Mouse (Mus musculus) yolk sac, embryonic 10.5 days (tissue): ENCODE data around the gene Ckm.

Experiments
- DNase-seq: peaks from one replicate; pipeline ENCODE4 v3.0.0-alpha.2; 2017; ENCODE audit warnings: low spot score

The Ckm gene

GRCm38 (mm10) chr7:19388699-19389413, 15.7 kb upstream of the Ckm start:
- DNase-seq = no peak

- no peak for DNase-seq
Measured at GRCm38 (mm10) chr7:19394484-19394883, 10.1 kb upstream of the Ckm start.

- peak; percentile 17 for DNase-seq
Measured at GRCm38 (mm10) chr7:19399496-19400280, 4.9 kb upstream of the Ckm start.

DNA sequence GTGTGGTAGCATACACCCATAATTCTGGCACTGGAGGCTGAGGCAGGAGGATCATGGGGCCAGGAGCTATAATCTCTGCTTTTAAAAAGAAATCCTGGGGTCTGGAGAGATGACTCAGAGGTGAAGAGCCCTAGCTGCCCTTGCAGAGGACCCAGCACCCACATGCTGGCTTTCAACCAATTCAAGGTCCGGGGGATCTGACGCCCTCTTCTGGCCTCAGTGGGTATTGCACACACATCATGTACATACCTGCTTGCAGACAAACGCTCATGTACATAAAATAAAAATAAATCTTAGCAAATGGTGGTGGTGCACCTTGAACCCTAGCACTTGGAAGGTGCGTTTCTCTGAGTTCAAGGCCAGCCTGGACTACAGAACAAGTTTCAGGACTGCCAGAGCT, 3.6 kb upstream of the Ckm start:
- no peak for DNase-seq

- no peak for DNase-seq
Measured at GRCm38 (mm10) chr7:19402535-19403112, 2.0 kb upstream of the Ckm start.

DNA sequence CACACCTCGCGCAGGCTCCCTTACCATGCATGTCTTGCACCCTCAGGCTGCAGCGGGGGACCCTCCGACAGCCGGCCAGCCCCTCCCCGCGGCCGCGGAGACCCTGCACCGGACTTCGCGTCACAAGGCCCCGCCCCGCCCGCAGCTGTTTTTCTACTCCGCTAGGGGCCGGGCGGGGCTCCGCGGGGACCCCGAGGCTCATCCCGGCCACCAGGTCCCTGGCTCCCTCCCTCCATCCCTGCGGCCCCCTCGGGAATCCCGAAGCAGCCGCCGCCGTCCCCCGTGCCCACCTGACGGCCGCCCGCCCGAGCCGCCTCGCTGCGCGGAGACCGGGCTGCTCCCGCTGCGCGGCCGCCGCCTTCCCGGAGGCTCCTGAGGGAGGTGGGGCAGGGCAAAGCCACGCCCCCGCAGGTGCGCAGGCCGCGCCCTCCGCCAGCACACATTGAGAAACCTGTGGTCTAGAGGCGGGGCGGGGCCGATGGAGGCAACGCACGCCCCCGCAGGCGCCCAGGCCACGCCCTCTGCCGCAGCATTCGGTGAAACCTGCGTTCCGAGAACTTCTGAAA, 762 bp upstream of the Ckm start, which contains the start of gene Klc3:
Gene Klc3, minus strand, starts transcription at position 374 of the 566 bp plus-strand sequence.
- peak; percentile 87 for DNase-seq

GRCm38 (mm10) chr7:19405417-19405816, 841 bp downstream of the Ckm start:
- peak; percentile 74 for DNase-seq

- DNase-seq = no peak
Measured at GRCm38 (mm10) chr7:19409753-19410152, 5.2 kb downstream of the Ckm start.

DNA sequence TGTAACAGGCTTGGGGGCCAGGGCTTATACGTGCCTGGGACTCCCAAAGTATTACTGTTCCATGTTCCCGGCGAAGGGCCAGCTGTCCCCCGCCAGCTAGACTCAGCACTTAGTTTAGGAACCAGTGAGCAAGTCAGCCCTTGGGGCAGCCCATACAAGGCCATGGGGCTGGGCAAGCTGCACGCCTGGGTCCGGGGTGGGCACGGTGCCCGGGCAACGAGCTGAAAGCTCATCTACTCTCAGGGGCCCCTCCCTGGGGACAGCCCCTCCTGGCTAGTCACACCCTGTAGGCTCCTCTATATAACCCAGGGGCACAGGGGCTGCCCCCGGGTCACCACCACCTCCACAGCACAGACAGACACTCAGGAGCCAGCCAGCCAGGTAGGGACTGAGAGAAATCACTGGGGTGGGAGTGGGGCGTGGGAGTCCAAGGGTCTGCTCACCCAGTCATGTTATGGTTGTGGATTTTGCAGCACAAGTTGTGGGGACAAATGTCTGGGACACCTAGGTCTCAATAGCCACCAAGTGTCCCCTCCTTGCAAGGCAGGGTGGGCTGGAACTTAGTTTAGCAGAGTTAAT, 6.3 kb downstream of the Ckm start:
- no peak for DNase-seq

- no peak for DNase-seq
Measured at GRCm38 (mm10) chr7:19411783-19412182, 7.2 kb downstream of the Ckm start.

- no peak for DNase-seq
Measured at GRCm38 (mm10) chr7:19413525-19413924, 8.9 kb downstream of the Ckm start.

DNA sequence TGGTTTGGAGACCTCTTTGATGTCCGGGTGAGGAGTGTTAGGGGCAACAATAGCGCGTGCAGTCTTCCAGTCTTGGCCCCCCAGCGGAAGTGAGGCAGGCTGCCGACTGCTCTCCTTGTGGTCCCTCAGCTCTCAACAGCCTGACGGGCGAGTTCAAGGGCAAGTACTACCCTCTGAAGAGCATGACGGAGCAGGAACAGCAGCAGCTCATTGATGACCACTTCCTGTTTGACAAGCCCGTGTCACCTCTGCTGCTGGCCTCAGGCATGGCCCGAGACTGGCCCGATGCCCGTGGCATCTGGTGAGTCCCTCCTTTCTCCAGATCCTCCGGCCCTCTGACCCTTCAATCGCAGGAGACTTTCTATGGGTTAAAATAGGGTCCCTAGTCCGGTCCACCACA, 12.0 kb downstream of the Ckm start:
- no peak for DNase-seq

DNA sequence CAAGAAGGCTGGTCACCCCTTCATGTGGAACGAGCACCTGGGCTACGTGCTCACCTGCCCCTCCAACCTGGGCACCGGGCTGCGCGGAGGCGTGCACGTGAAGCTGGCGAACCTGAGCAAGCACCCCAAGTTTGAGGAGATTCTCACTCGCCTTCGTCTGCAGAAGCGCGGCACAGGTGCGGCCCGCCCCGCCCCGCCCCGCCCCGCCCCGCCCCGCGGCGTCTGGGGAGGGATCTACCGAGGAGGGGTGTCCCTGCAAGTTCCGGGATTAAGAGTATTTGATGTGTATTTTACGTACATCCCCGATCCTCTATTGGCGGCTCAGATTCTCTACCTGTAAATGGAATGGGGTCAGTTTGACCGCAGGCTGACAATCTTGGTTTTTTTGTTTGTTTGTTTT, 15.5 kb downstream of the Ckm start:
- DNase-seq = no peak

DNA sequence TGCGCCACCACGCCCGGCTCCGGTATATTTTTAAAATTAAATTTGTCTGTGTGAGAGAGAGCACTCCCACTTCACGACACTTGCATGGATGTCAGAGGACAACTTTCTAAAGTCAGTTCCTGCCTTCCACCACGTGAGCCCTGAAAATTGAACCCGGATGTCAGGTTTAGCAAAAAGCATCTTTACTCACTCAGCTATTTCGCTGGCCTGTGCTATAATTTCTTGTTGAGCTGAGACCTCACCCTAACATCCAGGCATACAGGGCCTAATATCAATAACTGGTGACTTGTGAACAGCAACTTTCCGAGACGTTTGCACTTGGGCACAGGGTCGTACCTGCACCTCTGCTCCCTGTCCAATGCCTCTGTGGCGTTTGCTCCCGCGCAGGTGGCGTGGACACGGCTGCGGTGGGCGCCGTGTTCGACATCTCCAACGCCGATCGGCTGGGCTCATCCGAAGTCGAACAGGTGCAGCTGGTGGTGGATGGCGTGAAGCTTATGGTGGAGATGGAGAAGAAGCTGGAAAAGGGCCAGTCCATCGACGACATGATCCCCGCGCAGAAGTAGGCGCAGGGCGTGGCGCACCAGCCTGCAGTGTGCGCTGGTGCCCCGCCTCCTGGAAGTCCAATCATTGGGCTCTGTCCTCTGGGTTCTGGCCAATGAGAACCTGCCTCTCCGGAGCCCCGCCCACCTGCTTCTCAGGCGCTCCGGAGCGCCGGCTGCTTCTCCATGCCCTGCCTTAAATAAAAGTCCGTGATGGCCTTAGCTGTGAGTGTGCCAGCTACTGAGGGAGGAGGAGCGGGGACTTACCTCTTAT, 16.5 kb downstream of the Ckm start:
- DNase-seq = peak; percentile 82

DNA sequence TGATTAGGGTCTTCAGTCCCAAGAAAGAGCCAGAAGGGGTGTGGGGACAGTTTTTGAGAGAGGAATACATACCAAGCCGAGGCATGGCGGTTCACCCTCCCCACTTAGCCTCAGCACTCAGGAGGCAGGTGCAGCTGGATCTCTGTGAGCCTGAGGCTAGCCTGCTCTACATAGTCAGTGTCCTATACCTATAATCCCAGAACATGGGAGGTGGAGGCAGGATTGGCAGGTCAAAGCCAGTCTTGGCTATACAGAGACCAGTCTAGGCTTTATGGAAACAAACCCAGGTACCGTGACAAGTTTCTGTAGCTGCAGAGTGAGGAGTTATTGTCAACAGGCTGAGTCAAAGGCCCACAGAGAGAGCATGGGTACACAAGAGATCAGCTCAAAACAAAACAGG, 18.5 kb downstream of the Ckm start:
- no peak for DNase-seq

- DNase-seq = no peak
Measured at GRCm38 (mm10) chr7:19424051-19424450, 19.5 kb downstream of the Ckm start.

DNA sequence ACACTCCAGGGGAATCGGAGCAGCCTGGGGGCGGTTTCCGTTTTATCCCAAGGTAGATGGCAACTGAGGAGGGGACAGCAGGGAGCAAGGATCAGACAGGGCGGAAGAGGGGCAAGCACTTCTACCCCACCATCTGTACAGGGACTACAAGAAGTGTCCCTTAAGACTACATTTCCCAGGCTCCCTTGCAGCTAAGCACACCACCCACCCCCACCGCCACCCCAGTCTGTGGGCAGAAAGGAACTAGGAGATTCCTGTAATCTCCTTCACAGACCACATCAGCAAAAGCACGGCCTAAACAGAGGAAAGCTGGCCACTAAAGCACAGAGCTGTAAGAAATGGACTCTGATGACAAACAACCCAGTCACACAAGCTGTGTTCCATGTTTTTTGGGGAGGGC, 21.8 kb downstream of the Ckm start:
- DNase-seq = no peak

GRCm38 (mm10) chr7:19426888-19427287, 22.3 kb downstream of the Ckm start:
- no peak for DNase-seq

DNA sequence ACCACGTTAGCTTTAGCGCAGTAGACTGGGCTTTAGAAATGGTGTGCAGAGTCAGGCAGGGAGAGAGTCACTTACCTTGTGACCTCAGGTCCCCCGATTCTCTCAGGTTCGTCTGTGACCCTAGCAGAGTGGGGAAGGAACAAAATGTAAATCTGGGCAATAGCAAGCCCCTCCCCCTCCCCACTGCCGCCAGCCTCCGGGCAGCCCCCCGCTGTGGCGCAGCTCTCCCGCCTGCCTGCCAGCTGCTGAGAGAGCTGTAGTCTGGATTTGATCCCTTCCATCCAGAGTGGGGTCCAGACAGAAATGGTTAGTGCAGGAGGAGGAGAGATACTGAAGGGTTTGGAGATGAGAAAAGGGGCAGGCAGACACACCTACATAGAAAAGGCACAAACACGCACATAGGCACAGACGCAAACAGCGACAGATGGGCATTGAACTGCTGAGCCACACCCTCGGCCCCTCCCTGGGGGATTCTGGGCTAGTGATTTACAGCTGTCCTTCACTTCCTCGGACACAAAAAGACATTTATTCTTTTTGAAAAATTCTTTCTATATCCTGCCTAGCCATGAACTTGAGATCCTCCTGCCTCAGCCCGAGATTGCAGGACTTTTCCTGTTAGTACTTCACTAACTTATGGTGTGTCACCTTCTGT, 23.5 kb downstream of the Ckm start:
- DNase-seq = no peak

DNA sequence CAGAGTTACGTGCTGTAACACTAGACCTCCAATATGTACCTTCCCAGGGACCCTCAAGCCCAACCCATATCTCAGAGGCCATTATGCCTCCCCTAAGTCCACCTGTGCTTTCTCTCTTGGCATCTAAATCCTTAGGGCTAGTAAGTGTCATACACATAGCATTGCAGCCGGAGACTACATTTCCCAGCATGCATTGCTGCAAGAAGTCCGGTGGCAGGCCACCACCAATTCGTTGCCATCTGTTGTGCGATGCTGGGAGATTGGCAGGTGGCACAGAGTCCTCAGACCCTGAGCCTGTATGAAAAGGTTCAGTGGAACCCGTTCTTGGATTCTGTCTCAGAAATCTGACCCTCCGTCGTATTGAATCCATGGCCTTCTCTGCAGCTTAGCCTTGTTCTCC, 25.1 kb downstream of the Ckm start:
- DNase-seq = no peak

GRCm38 (mm10) chr7:19430402-19430801, 25.8 kb downstream of the Ckm start:
- no peak for DNase-seq
